Mouse (Mus musculus) megakaryocyte progenitor cell, adult 5-6 weeks (primary cell): Measurements from ENCODE around the gene Olfr1009. TPM values are rescaled to one million over a fixed set of nuclear protein-coding genes. Genes with fewer than 3 reads are reported as not detected.
A peak's percentile ranks its signal among the peaks of the same experiment; 100 is the strongest.
"Not testable (repeated sequence)": the region's sequence is repeated elsewhere in the genome, so short reads cannot be mapped to it uniquely, and the experiment has no call there.

Experiments used
- ATAC-seq: replicated peaks from 2 replicates; pipeline ENCODE4 v1.8.0; 2016; ENCODE audit warnings: mild to moderate bottlenecking, moderate TSS enrichment, inconsistent platforms; ENCODE audit not compliant: poor library complexity
- total RNA-seq, 2 experiments: library from RNA; stranded (forward) in 1 of 2; stranded (reverse) in 1 of 2; fragments of 157-497, 149-512 nt in 1 of 2; fragments of 200-1000 nt in 1 of 2; gene quantifications; 2 replicates each; pipeline versions ENCODE4 v1.2.3 to v1.2.4; 2015 to 2017

Olfr1009 gene
- not detected in 2 replicates for total RNA-seq (2015)
- total RNA-seq (2017): not detected in 2 replicates

- no peak for ATAC-seq
These were observed at the start of gene Olfr1009 for GRCm38 (mm10) chr2:85715119-85715518. Gene Olfr1009 (plus strand): TSS chr2:85715419.

- ATAC-seq: no peak
These were observed 36.6 kb upstream of the Olfr1009 start, which contains the start of gene Olfr1006 for GRCm38 (mm10) chr2:85678667-85679066. Gene Olfr1006 (minus strand): TSS chr2:85678767.

DNA sequence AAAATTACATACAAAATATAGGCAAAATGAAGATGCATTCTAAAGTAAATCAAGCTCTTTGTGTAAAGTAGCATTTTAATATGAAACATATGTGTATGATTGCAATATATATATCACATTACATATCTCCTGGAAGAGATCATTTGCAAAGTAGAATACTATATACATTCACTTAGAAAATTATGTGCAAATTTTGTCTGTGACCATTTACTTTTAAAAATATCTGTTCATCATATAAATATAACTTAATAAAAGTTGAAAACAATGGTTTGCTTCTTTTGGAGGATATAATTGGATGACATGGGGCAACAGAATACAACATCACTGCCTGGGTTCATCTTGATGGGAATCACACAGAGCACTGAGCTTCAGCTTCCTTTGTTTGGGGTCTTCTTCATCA, 26.1 kb upstream of the Olfr1009 start, which contains the start of gene Olfr1008:
Gene Olfr1008, plus strand, starts transcription at position 301 of the 400 bp plus-strand sequence.
- no peak for ATAC-seq

DNA sequence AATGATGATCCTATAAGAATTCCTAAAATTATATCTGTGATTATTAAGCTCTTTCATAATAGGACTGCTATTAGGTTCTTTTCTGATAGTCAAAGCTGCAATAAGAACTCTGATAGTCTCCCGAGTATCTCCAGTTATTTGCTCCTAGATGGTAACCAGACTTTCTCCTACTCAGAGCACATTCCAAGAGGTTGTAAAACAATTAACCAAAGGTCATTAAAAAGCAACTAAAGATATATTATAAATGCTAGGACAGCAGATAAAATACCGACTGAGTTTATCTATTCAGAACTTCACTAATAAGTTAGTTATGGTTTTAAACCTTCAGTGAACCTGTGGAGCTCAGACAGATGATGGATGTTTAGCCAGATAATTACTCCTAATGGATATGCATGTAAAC, 4.5 kb upstream of the Olfr1009 start:
- ATAC-seq: not testable (repeated sequence)

DNA sequence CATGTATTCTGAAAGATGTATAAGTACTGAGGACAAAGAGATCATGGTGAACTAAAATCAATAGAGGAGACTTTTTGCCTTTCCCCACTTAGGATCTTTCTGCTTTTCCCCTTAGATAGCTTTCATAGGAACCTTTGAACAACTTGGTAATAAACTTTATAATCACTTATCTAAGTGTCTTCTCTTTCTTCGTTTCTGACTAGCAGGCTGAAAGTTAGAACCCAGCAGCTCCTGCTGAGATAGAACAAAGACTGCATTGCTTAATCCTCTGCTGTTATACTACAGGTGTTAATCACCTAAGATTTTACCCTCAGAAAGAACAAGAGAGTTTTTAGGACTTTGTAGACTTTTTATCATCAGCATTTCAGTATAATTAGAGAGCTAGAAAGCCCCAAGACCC, 4.1 kb upstream of the Olfr1009 start:
- no peak for ATAC-seq

DNA sequence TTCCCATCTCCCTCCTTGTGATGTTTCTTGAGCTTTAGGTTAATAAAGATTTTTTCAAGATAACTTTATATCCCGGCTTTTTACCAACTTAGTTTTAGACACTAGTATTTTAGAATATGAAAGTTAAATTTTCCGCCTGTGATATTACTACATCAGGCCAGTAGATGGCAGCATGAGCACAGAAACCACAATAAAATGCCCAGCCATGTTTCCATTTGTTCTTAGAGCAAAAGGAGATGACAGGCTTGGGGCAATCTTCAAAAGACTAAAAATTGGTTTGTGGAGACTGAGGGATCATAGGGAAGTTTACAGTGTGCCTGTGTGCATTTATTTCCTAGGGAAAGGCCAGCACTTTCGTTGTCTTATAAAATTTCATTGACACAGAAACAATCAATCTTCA, 10.6 kb downstream of the Olfr1009 start:
- ATAC-seq: peak; percentile 98

GRCm38 (mm10) chr2:85753822-85754221, 38.6 kb downstream of the Olfr1009 start:
- ATAC-seq: no peak

GRCm38 (mm10) chr2:85762666-85763065, 47.4 kb downstream of the Olfr1009 start, which contains the start of gene Olfr1012:
Gene Olfr1012 (minus strand): TSS chr2:85762766.
- no peak for ATAC-seq

DNA sequence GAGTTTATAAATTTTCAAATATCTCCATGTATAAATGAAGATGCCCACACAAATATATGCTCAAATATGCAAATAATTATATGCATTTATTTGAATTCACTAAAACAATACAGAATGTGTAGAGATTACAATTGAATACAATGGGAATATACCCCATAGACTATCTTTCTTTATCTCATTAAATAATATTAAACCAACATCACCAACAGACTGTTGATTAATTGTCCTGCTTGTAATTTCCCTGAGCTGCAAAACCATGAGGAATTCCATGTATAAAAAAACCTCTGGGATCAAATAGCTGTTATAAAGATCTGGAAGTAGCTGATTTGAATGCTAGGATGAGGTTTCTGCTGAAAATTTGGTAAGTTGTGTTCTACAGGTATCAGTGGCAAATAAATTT, 51.6 kb downstream of the Olfr1009 start, which contains the start of gene Olfr1013:
Gene Olfr1013, plus strand, starts transcription at position 301 of the 400 bp plus-strand sequence.
- no peak for ATAC-seq

- no peak for ATAC-seq
These were observed 57.2 kb downstream of the Olfr1009 start, which contains the start of gene Olfr1014 for GRCm38 (mm10) chr2:85772413-85772812. Gene Olfr1014 (plus strand): TSS chr2:85772713.

Other genes starting within 250 kb of the Olfr1009 start
- gene 4833423E24Rik, start 196.4 kb upstream of the Olfr1009 start, total RNA-seq (2015): not detected in 2 replicates
- gene 4833423E24Rik, start 196.4 kb upstream of the Olfr1009 start, total RNA-seq (2017): not detected in 2 replicates
- not detected in 2 replicates for gene Olfr996, start 136.2 kb upstream of the Olfr1009 start, total RNA-seq (2015)
- not detected in 2 replicates for gene Olfr996, start 136.2 kb upstream of the Olfr1009 start, total RNA-seq (2017)
- not detected in 2 replicates for gene Olfr998, start 126.5 kb upstream of the Olfr1009 start, total RNA-seq (2015)
- gene Olfr998, start 126.5 kb upstream of the Olfr1009 start, total RNA-seq (2017): not detected in 2 replicates
- not detected in 2 replicates for gene Olfr1000, start 103.5 kb upstream of the Olfr1009 start, total RNA-seq (2015)
- not detected in 2 replicates for gene Olfr1000, start 103.5 kb upstream of the Olfr1009 start, total RNA-seq (2017)
- gene Olfr1002, start 64.7 kb upstream of the Olfr1009 start, total RNA-seq (2015): not detected in 2 replicates
- gene Olfr1002, start 64.7 kb upstream of the Olfr1009 start, total RNA-seq (2017): not detected in 2 replicates
- gene Olfr154, start 51.0 kb upstream of the Olfr1009 start, total RNA-seq (2015): not detected in 2 replicates
- not detected in 2 replicates for gene Olfr154, start 51.0 kb upstream of the Olfr1009 start, total RNA-seq (2017)
- gene Olfr1006, start 36.7 kb upstream of the Olfr1009 start, total RNA-seq (2015): not detected in 2 replicates
- not detected in 2 replicates for gene Olfr1006, start 36.7 kb upstream of the Olfr1009 start, total RNA-seq (2017)
- not detected in 2 replicates for gene Olfr1008, start 26.0 kb upstream of the Olfr1009 start, total RNA-seq (2015)
- gene Olfr1008, start 26.0 kb upstream of the Olfr1009 start, total RNA-seq (2017): not detected in 2 replicates
- gene Olfr1012, start 47.3 kb downstream of the Olfr1009 start, total RNA-seq (2015): not detected in 2 replicates
- not detected in 2 replicates for gene Olfr1012, start 47.3 kb downstream of the Olfr1009 start, total RNA-seq (2017)
- not detected in 2 replicates for gene Olfr1013, start 51.7 kb downstream of the Olfr1009 start, total RNA-seq (2015)
- not detected in 2 replicates for gene Olfr1013, start 51.7 kb downstream of the Olfr1009 start, total RNA-seq (2017)
- gene Olfr1014, start 57.3 kb downstream of the Olfr1009 start, total RNA-seq (2015): not detected in 2 replicates
- gene Olfr1014, start 57.3 kb downstream of the Olfr1009 start, total RNA-seq (2017): not detected in 2 replicates
- not detected in 2 replicates for gene Olfr1015, start 66.6 kb downstream of the Olfr1009 start, total RNA-seq (2015)
- gene Olfr1015, start 66.6 kb downstream of the Olfr1009 start, total RNA-seq (2017): not detected in 2 replicates
- not detected in 2 replicates for gene Olfr1016, start 87.1 kb downstream of the Olfr1009 start, total RNA-seq (2015)
- gene Olfr1016, start 87.1 kb downstream of the Olfr1009 start, total RNA-seq (2017): not detected in 2 replicates
- not detected in 2 replicates for gene Olfr1018, start 103.1 kb downstream of the Olfr1009 start, total RNA-seq (2015)
- not detected in 2 replicates for gene Olfr1018, start 103.1 kb downstream of the Olfr1009 start, total RNA-seq (2017)
- not detected in 2 replicates for gene Olfr1019, start 130.1 kb downstream of the Olfr1009 start, total RNA-seq (2015)
- gene Olfr1019, start 130.1 kb downstream of the Olfr1009 start, total RNA-seq (2017): not detected in 2 replicates
- not detected in 2 replicates for gene Olfr1020, start 131.6 kb downstream of the Olfr1009 start, total RNA-seq (2015)
- gene Olfr1020, start 131.6 kb downstream of the Olfr1009 start, total RNA-seq (2017): not detected in 2 replicates
- not detected in 2 replicates for gene Olfr1022, start 153.2 kb downstream of the Olfr1009 start, total RNA-seq (2015)
- not detected in 2 replicates for gene Olfr1022, start 153.2 kb downstream of the Olfr1009 start, total RNA-seq (2017)
- gene Olfr1023, start 170.2 kb downstream of the Olfr1009 start, total RNA-seq (2015): not detected in 2 replicates
- gene Olfr1023, start 170.2 kb downstream of the Olfr1009 start, total RNA-seq (2017): not detected in 2 replicates
- gene Olfr1024, start 189.6 kb downstream of the Olfr1009 start, total RNA-seq (2015): not detected in 2 replicates
- not detected in 2 replicates for gene Olfr1024, start 189.6 kb downstream of the Olfr1009 start, total RNA-seq (2017)
- not detected in 2 replicates for gene Olfr1025-ps1, start 199.8 kb downstream of the Olfr1009 start, total RNA-seq (2015)
- not detected in 2 replicates for gene Olfr1025-ps1, start 199.8 kb downstream of the Olfr1009 start, total RNA-seq (2017)
- gene Olfr1026, start 206.1 kb downstream of the Olfr1009 start, total RNA-seq (2015): not detected in 2 replicates
- not detected in 2 replicates for gene Olfr1026, start 206.1 kb downstream of the Olfr1009 start, total RNA-seq (2017)
- gene Olfr1028, start 235.0 kb downstream of the Olfr1009 start, total RNA-seq (2015): not detected in 2 replicates
- not detected in 2 replicates for gene Olfr1028, start 235.0 kb downstream of the Olfr1009 start, total RNA-seq (2017)